8 mouse cellular contexts compared by ENCODE assay signal in genomic region chr16:32643661-32644061, GRCm38 (mm10). TPM values are rescaled to one million over a fixed set of nuclear protein-coding genes. Genes with fewer than 3 reads are reported as not detected.
DNase-seq lines count a peak whose midpoint lies in the region; ATAC-seq and TF ChIP-seq lines count a peak whose summit lies in the region.

Tnk2 (plus strand) TSS chr16:32643874.

- H3K4me3 ChIP-seq in ES-E14 (ENCODE audit: insufficient read depth in 1 of 2, low read depth in 1 of 2, low read length in 2 of 2, poor library complexity in 1 of 2, severe bottlenecking in 1 of 2): peak within 1 kb of the TSS; percentile 69 to 95
- peak within 1 kb of the TSS; percentile 89 for H3K4me3 ChIP-seq in forebrain, embryonic 14.5 days (ENCODE audit: low read depth, low read length)

- H3K9ac ChIP-seq in ES-E14 (ENCODE audit: insufficient read depth, low read depth, low read length, poor library complexity, severe bottlenecking): peak within 1 kb of the TSS; percentile 84
- peak within 1 kb of the TSS; percentile 91 for H3K9ac ChIP-seq in forebrain, embryonic 14.5 days (ENCODE audit: low read length)

- intact Hi-C loops in heart, postnatal 14 days (cut with DNase I): no loop called here

- peak within 1 kb of the TSS; percentile 59 for H3K27ac ChIP-seq in ES-E14 (ENCODE audit: insufficient read depth, low read depth, low read length, poor library complexity, severe bottlenecking)
- peak within 1 kb of the TSS; percentile 86 for H3K27ac ChIP-seq in forebrain, embryonic 14.5 days (ENCODE audit: low read depth, low read length)

- no peaks in the 10 kb centered on the region for H3K27me3 ChIP-seq in forebrain, embryonic 14.5 days (replicated peaks; ENCODE audit: control insufficient read depth, insufficient read depth, low read length)

- H3K4me1 ChIP-seq in ES-E14 (ENCODE audit: control insufficient read depth in 2 of 2, insufficient read depth in 2 of 2, low read length in 2 of 2, poor library complexity in 1 of 2): peaks cover 1 to 20% of the 10 kb centered on the region in 2 experiments; a peak in 1 of 4 replicates
- H3K4me1 ChIP-seq in forebrain, embryonic 14.5 days (ENCODE audit: control insufficient read depth, insufficient read depth, low read length): peaks cover 20% of the 10 kb centered on the region

- no peaks in the 10 kb centered on the region for H3K9me3 ChIP-seq in ES-E14 (ENCODE audit: control insufficient read depth, insufficient read depth, low read depth, low read length)
- H3K9me3 ChIP-seq in forebrain, embryonic 14.5 days (replicated peaks; ENCODE audit: control insufficient read depth, low read length): no peaks in the 10 kb centered on the region

- ATAC-seq in cerebellum, adult (ENCODE audit: insufficient number of reproducible peaks, low FRiP score, low TSS enrichment): peak; percentile 75
- ATAC-seq in forebrain, embryonic 14.5 days: peak; percentile 89
- ATAC-seq in neutrophil, adult 5-6 weeks (ENCODE audit: extremely low read depth, insufficient number of reproducible peaks, low FRiP score, poor library complexity, severe bottlenecking): peak; percentile 53

- WGBS in forebrain, embryonic 14.5 days: under 1% methylated on average over 26 of the region's 40 CpGs

- DNase-seq in ES-E14 (ENCODE audit: low read depth, low spot score): no peak
- peak; percentile 92 for DNase-seq in forebrain, embryonic 14.5 days (ENCODE audit: low spot score)
- DNase-seq in heart, postnatal 14 days: peak; percentile 91 to 92
- peak; percentile 88 for DNase-seq in layer of hippocampus, adult 11-12 months (ENCODE audit: low spot score)
- DNase-seq in lung, adult 18-20 months: peak; percentile 90 to 93
- peak; percentile 85 for DNase-seq in thymus, postnatal 0 days (ENCODE audit: low spot score)

- in situ Hi-C loops in ES-E14 (cut with MboI; ENCODE audit: low sequenced_read_pairs in 2 of 2, unreplicated experiment in 2 of 2): no loop called here

- no peaks in the 10 kb centered on the region for H3K36me3 ChIP-seq in ES-E14 (ENCODE audit: control insufficient read depth, insufficient read depth, low read length, poor library complexity, severe bottlenecking)
- H3K36me3 ChIP-seq in forebrain, embryonic 14.5 days (ENCODE audit: control insufficient read depth, insufficient read depth, low read length): no peaks in the 10 kb centered on the region

- H3K4me2 ChIP-seq in forebrain, embryonic 14.5 days (ENCODE audit: low read length): peak within 1 kb of the TSS; percentile 72

TF ChIP-seq in ES-E14, 5 proteins besides CTCF, POLR2A, EP300 and RAD21:
- no peak for TF ChIP-seq CHD2 (IDR thresholded peaks at IDR 0.05; ENCODE audit: low read depth, low read length)
- TF ChIP-seq ZNF384 (IDR thresholded peaks at IDR 0.05; ENCODE audit: low read depth, low read length): peak; percentile 93
- TF ChIP-seq HCFC1 (IDR thresholded peaks at IDR 0.05; ENCODE audit: borderline replicate concordance, insufficient read depth, low read length): no peak
- no peak for TF ChIP-seq ZC3H11A (IDR thresholded peaks at IDR 0.05; ENCODE audit: borderline replicate concordance, low read depth, low read length)
- no peak for TF ChIP-seq MAFK (IDR thresholded peaks at IDR 0.05; ENCODE audit: insufficient read depth, low read depth, low read length)

RNA-seq across cellular contexts. Expression of gene Tnk2, which starts in this region (rescaled TPM):
- 47.1 and 63.7 TPM in 2 replicates for total RNA-seq in ES-E14 (2012; rRNA removed)
- polyA plus RNA-seq in forebrain, embryonic 14.5 days (2014; fragmentation: Nextera tagmentation; extraction: Ambion mirVana): 11.2 and 13.1 TPM in 2 replicates
- total RNA-seq in heart, postnatal 14 days (2021): 10 to 100 TPM; 24.1 to 26.7 TPM
- 26.4 and 29.8 TPM in 2 replicates for total RNA-seq in neutrophil, adult 5-6 weeks (2017)
- 20.1 and 23.5 TPM in 2 replicates for polyA plus RNA-seq in thymus, postnatal 0 days (2015; fragmentation: Nextera tagmentation; extraction: Ambion mirVana)
